Mouse (Mus musculus) lung, adult 2 months (tissue): ENCODE data around the gene Prpf3.

ENCODE experiments used
- CTCF ChIP-seq: fragments of 200-500 bp; IDR thresholded peaks from 2 replicates; pipeline ENCODE4 v1.5.1; 2011; ENCODE audit warnings: mild to moderate bottlenecking, low read length, control low read depth; ENCODE audit not compliant: insufficient read depth
- POLR2A ChIP-seq: fragments of 200-500 bp; IDR thresholded peaks from 2 replicates; pipeline ENCODE4 v1.6.1; 2011; ENCODE audit warnings: low read depth, mild to moderate bottlenecking, control low read depth, low read length, borderline replicate concordance; ENCODE audit errors: extremely low read depth

- TF ChIP-seq CTCF = no peak
- no peak for TF ChIP-seq POLR2A
Observed at GRCm38 (mm10) chr3:95863578-95863977, 7.9 kb upstream of the Prpf3 start.
